Mouse (Mus musculus): ENCODE data around the gene Ttc41.

GRCm38 (mm10) chr10:86794794-86795535 is 89.4 kb downstream of the Ttc41 start:
- TF ChIP-seq POLR2A (IDR thresholded peaks at IDR 0.05; ENCODE audit: insufficient read depth, low read length): no peak
- no peak for TF ChIP-seq CTCF (IDR thresholded peaks at IDR 0.05; ENCODE audit: low read depth, low read length)

All from ES-Bruce4 (cell line).